Mouse (Mus musculus) neural tube, embryonic 10.5 days (tissue): ENCODE measurements around the gene Pard6a.

Experiments
- DNase-seq: peaks from one replicate; pipeline ENCODE4 v3.0.0-alpha.2; 2017; ENCODE audit warnings: low spot score; ENCODE audit errors: extremely low spot score

Pard6a gene

GRCm38 (mm10) chr8:105700566-105700965, 382 bp upstream of the Pard6a start:
- no peak for DNase-seq

- no peak for DNase-seq
Observed at GRCm38 (mm10) chr8:105702001-105702401, 1.1 kb downstream of the Pard6a start.

GRCm38 (mm10) chr8:105702731-105703415, 1.9 kb downstream of the Pard6a start:
- no peak for DNase-seq

GRCm38 (mm10) chr8:105704146-105704812, 3.3 kb downstream of the Pard6a start:
- DNase-seq = no peak

GRCm38 (mm10) chr8:105704955-105705354, 4.0 kb downstream of the Pard6a start:
- DNase-seq = no peak

GRCm38 (mm10) chr8:105706426-105706825, 5.5 kb downstream of the Pard6a start:
- no peak for DNase-seq

GRCm38 (mm10) chr8:105707498-105708403, 6.8 kb downstream of the Pard6a start, which contains the start of the genes 4933405L10Rik and Enkd1:
Gene 4933405L10Rik (plus strand): TSS chr8:105707655.
Gene Enkd1 (minus strand): TSS chr8:105708210.
- peak; percentile 95 for DNase-seq

- DNase-seq = no peak
Observed at GRCm38 (mm10) chr8:105708675-105709074, 7.7 kb downstream of the Pard6a start.

- DNase-seq = no peak
Observed at GRCm38 (mm10) chr8:105709317-105709716, 8.4 kb downstream of the Pard6a start.

GRCm38 (mm10) chr8:105712286-105712685, 11.3 kb downstream of the Pard6a start:
- DNase-seq = no peak

GRCm38 (mm10) chr8:105714139-105714538, 13.2 kb downstream of the Pard6a start:
- DNase-seq = peak; percentile 87

- no peak for DNase-seq
Observed at GRCm38 (mm10) chr8:105715042-105715441, 14.1 kb downstream of the Pard6a start.

GRCm38 (mm10) chr8:105716302-105716945, 15.5 kb downstream of the Pard6a start:
- no peak for DNase-seq

GRCm38 (mm10) chr8:105719637-105720036, 18.7 kb downstream of the Pard6a start:
- no peak for DNase-seq

GRCm38 (mm10) chr8:105722861-105723260, 21.9 kb downstream of the Pard6a start:
- DNase-seq = no peak

GRCm38 (mm10) chr8:105725726-105726125, 24.8 kb downstream of the Pard6a start:
- DNase-seq = no peak

GRCm38 (mm10) chr8:105727397-105728124, 26.6 kb downstream of the Pard6a start:
- no peak for DNase-seq

- no peak for DNase-seq
Observed at GRCm38 (mm10) chr8:105732186-105732585, 31.2 kb downstream of the Pard6a start.

GRCm38 (mm10) chr8:105739216-105739615, 38.3 kb downstream of the Pard6a start:
- DNase-seq = no peak

GRCm38 (mm10) chr8:105743301-105743700, 42.4 kb downstream of the Pard6a start:
- no peak for DNase-seq

- no peak for DNase-seq
Observed at GRCm38 (mm10) chr8:105750606-105751005, 49.7 kb downstream of the Pard6a start.
